8 mouse cellular contexts compared by ENCODE assay signal in the genomic region with DNA sequence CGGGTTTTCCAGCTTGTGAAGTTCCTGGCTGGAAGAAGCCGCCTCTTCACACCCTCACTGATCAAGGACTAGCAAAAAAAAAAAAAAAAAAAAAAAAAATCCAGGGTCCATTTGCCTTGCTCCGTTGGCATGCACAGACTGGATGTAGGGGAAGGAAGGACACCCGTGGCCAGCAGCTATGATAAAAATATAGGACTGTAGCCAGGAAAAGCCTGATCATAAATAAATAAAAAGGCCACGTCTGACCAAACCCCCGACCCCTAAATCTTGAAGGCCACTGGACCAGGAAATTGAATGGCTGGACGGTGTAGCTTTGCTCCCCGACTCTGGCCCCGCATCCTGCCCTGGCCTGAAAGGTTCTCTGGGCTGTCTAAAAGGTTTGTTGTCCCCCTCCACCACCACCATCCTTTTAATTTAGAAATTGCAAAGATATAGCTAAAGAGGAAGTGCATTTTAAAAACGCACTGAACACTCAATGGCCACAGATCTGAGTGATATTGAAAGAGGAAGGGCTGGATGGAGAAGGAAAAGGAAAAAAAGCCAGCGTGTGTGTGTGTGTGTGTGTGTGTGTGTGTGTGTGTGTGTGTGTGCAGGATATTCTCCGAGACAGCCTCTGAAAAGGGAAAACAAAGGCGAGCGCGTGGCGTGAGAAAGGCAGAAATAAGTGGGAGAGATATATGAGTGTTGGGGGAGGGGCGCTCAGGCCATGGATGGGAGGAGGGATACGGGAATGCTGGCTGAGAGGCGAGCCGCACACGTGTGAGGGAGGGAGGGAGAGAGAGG.
A peak's percentile ranks its signal among the peaks of the same experiment; 100 is the strongest.
DNase-seq lines count a peak whose midpoint lies in the region; ATAC-seq lines count a peak whose summit lies in the region.

No protein-coding gene starts in this region.

- H3K4me3 ChIP-seq in heart, embryonic 15.5 days, result peak overlapping the region; percentile 38
- peak overlapping the region; percentile 31 for H3K4me3 ChIP-seq in limb, embryonic 13.5 days
- peak overlapping the region; percentile 3 for H3K4me3 ChIP-seq in midbrain, embryonic 14.5 days (replicated peaks; ENCODE audit: low read depth, low read length)

- no peaks in the 10 kb centered on the region for H3K36me3 ChIP-seq in heart, embryonic 15.5 days
- H3K36me3 ChIP-seq in limb, embryonic 13.5 days, result no peaks in the 10 kb centered on the region
- no peaks in the 10 kb centered on the region for H3K36me3 ChIP-seq in midbrain, embryonic 14.5 days (ENCODE audit: control insufficient read depth, insufficient read depth, low read length)

- peak; percentile 53 for ATAC-seq in heart, embryonic 15.5 days (replicated peaks; ENCODE audit: insufficient number of reproducible peaks, insufficient read depth, low FRiP score, low read depth)
- peak; percentile 52; the same call in 1 of the 2 replicates for ATAC-seq in limb, embryonic 13.5 days (ENCODE audit: low FRiP score, low read depth)
- ATAC-seq in midbrain, embryonic 14.5 days (ENCODE audit: low FRiP score, low TSS enrichment), result peak; percentile 55; the same call in 1 of the 2 replicates

- 4% methylated on average over 20 of the region's 21 CpGs for WGBS in heart, embryonic 15.5 days
- 2% methylated on average over 21 of the region's 21 CpGs for WGBS in limb, embryonic 13.5 days
- WGBS in midbrain, embryonic 14.5 days, result 3% methylated on average over 20 of the region's 21 CpGs

- peaks cover 27% of the 10 kb centered on the region for H3K27me3 ChIP-seq in heart, embryonic 15.5 days
- H3K27me3 ChIP-seq in limb, embryonic 13.5 days, result peaks cover 30% of the 10 kb centered on the region
- H3K27me3 ChIP-seq in midbrain, embryonic 14.5 days (ENCODE audit: control insufficient read depth, insufficient read depth, low read length), result peaks cover 19% of the 10 kb centered on the region

- DNase-seq in heart, adult 18-20 months, result peak; percentile 61 to 70
- DNase-seq in heart, adult 9 months (ENCODE audit: low spot score in 2 of 2), result no peak
- DNase-seq in brain, adult 2 months (ENCODE audit: low read depth, low spot score), result peak; percentile 52
- peak; percentile 88 for DNase-seq in midbrain, embryonic 14.5 days
- no peak for DNase-seq in thymus, postnatal 14 days
- DNase-seq in layer of hippocampus, adult 9-10 months (ENCODE audit: low spot score), result no peak

- H3K27ac ChIP-seq in heart, embryonic 15.5 days, result peak overlapping the region; percentile 24; the same call in 1 of the 2 replicates
- peak overlapping the region; percentile 33; the same call in 1 of the 2 replicates for H3K27ac ChIP-seq in limb, embryonic 13.5 days
- peak overlapping the region; percentile 77 for H3K27ac ChIP-seq in midbrain, embryonic 14.5 days (replicated peaks; ENCODE audit: low read depth, low read length)

- no peaks in the 10 kb centered on the region for H3K9me3 ChIP-seq in heart, embryonic 15.5 days (replicated peaks)
- no peaks in the 10 kb centered on the region for H3K9me3 ChIP-seq in limb, embryonic 13.5 days
- no peaks in the 10 kb centered on the region for H3K9me3 ChIP-seq in midbrain, embryonic 14.5 days (ENCODE audit: control insufficient read depth, low read length)

- peaks cover 36% of the 10 kb centered on the region for H3K4me1 ChIP-seq in heart, embryonic 15.5 days (replicated peaks)
- H3K4me1 ChIP-seq in limb, embryonic 13.5 days, result peaks cover 58% of the 10 kb centered on the region
- peaks cover 38% of the 10 kb centered on the region for H3K4me1 ChIP-seq in midbrain, embryonic 14.5 days (ENCODE audit: control insufficient read depth, insufficient read depth, low read length)

- peak overlapping the region; percentile 27; the same call in 1 of the 2 replicates for H3K9ac ChIP-seq in heart, embryonic 15.5 days
- H3K9ac ChIP-seq in limb, embryonic 13.5 days, result peak overlapping the region; percentile 43
- peak overlapping the region; percentile 26; the same call in 1 of the 2 replicates for H3K9ac ChIP-seq in midbrain, embryonic 14.5 days (replicated peaks; ENCODE audit: low read length)

- peak overlapping the region; percentile 74 for H3K4me2 ChIP-seq in heart, embryonic 15.5 days
- H3K4me2 ChIP-seq in limb, embryonic 13.5 days (replicated peaks), result peak overlapping the region; percentile 66
- H3K4me2 ChIP-seq in midbrain, embryonic 14.5 days (ENCODE audit: low read length), result peak overlapping the region; percentile 53

Comparison
In these comparisons a context has a peak if more than half of its experiments do, and no peak if none do; other contexts are left out.
1. DNase-seq: peak in heart, adult 18-20 months (2 of 2), brain, adult 2 months (single experiment) and midbrain, embryonic 14.5 days (single experiment); none in heart, adult 9 months (0 of 2), thymus, postnatal 14 days (single experiment) and layer of hippocampus, adult 9-10 months (single experiment).
2. H3K27ac ChIP-seq: peak in every context shown above with its lines; median percentile 77 in midbrain, embryonic 14.5 days; 33 in limb, embryonic 13.5 days; 24 in heart, embryonic 15.5 days.
3. Peak in every context shown above with its lines, with median percentiles within 50 percentile points of each other: ATAC-seq, H3K4me2 ChIP-seq, H3K4me3 ChIP-seq and H3K9ac ChIP-seq.